Mouse (Mus musculus) hindbrain, embryonic 14.5 days (tissue): ENCODE data around the gene Hba-x. TPM values are rescaled to one million over a fixed set of nuclear protein-coding genes. Genes with fewer than 3 reads are reported as not detected.

Experiments
- polyA plus RNA-seq: library from polyadenylated mRNA; unstranded; fragments of >200 nt; fragmentation: Nextera tagmentation; extraction: Ambion mirVana; gene quantifications from 2 replicates; pipeline ENCODE4 v1.2.1, GENCODE M21; 2014

Hba-x gene
- polyA plus RNA-seq, 1 experiment from 2014 or later = 95.6 TPM

Other genes starting within 250 kb of the Hba-x start
- gene Il9r, start 76.1 kb upstream of the Hba-x start, polyA plus RNA-seq = not detected in 2 replicates
- gene Snrnp25, start 71.0 kb upstream of the Hba-x start, polyA plus RNA-seq = 48.6 and 49.9 TPM in 2 replicates
- gene Rhbdf1, start 54.1 kb upstream of the Hba-x start, polyA plus RNA-seq = 18.9 and 20.0 TPM in 2 replicates
- gene Mpg, start 49.9 kb upstream of the Hba-x start, polyA plus RNA-seq = 29.7 and 37.5 TPM in 2 replicates
- gene Nprl3, start 8.7 kb upstream of the Hba-x start, polyA plus RNA-seq = 23.7 and 35.3 TPM in 2 replicates
- gene Hba-a1, start 7.1 kb downstream of the Hba-x start, polyA plus RNA-seq = 2,517 and 2,859 TPM in 2 replicates
- 0.82 TPM in 1 of 2 replicates, not detected in the other for gene Hbq1b, start 10.6 kb downstream of the Hba-x start, polyA plus RNA-seq
- 6,611 and 7,624 TPM in 2 replicates for gene Hba-a2, start 20.1 kb downstream of the Hba-x start, polyA plus RNA-seq
- 0.96 and 1.2 TPM in 2 replicates for gene Hbq1a, start 23.7 kb downstream of the Hba-x start, polyA plus RNA-seq
- 21.8 and 23.4 TPM in 2 replicates for gene Sh3pxd2b, start 71.4 kb downstream of the Hba-x start, polyA plus RNA-seq
- 53.7 and 55.9 TPM in 2 replicates for gene Ubtd2, start 179.0 kb downstream of the Hba-x start, polyA plus RNA-seq